Mouse (Mus musculus): ENCODE measurements around the gene Parg.
"Not testable (repeated sequence)": the region's sequence is repeated elsewhere in the genome, so short reads cannot be mapped to it uniquely, and the experiment has no call there.

Parg gene

GRCm38 (mm10) chr14:32201791-32202451 is at the start of gene Parg, which contains the start of gene Timm23:
Gene Parg, plus strand, starts transcription at chr14:32201949.
Gene Timm23, minus strand, starts transcription at chr14:32201898.
- DNase-seq = peak; percentile 95

GRCm38 (mm10) chr14:32152243-32152965 is 49.3 kb upstream of the Parg start:
- DNase-seq = no peak

GRCm38 (mm10) chr14:32153156-32153555 is 48.6 kb upstream of the Parg start:
- DNase-seq = no peak

- no peak for DNase-seq
Measured at GRCm38 (mm10) chr14:32154758-32155157, 47.0 kb upstream of the Parg start.

- DNase-seq = no peak
Measured at GRCm38 (mm10) chr14:32159150-32159670, 42.5 kb upstream of the Parg start.

GRCm38 (mm10) chr14:32159690-32160246 is 42.0 kb upstream of the Parg start, which contains the start of gene Ncoa4:
Gene Ncoa4, plus strand, starts transcription at chr14:32159865.
- peak; percentile 99 for DNase-seq

- DNase-seq = no peak
Measured at GRCm38 (mm10) chr14:32160563-32160962, 41.2 kb upstream of the Parg start.

- DNase-seq = no peak
Measured at GRCm38 (mm10) chr14:32161090-32161885, 40.5 kb upstream of the Parg start.

GRCm38 (mm10) chr14:32162231-32162630 is 39.5 kb upstream of the Parg start:
- no peak for DNase-seq

GRCm38 (mm10) chr14:32163203-32163888 is 38.4 kb upstream of the Parg start:
- no peak for DNase-seq

GRCm38 (mm10) chr14:32164173-32165051 is 37.3 kb upstream of the Parg start:
- no peak for DNase-seq

GRCm38 (mm10) chr14:32165278-32166061 is 36.3 kb upstream of the Parg start:
- DNase-seq = peak; percentile 68

GRCm38 (mm10) chr14:32166062-32166441 is 35.7 kb upstream of the Parg start:
- DNase-seq = no peak

- DNase-seq = no peak
Measured at GRCm38 (mm10) chr14:32166840-32167239, 34.9 kb upstream of the Parg start.

GRCm38 (mm10) chr14:32167326-32167725 is 34.4 kb upstream of the Parg start:
- DNase-seq = no peak

- no peak for DNase-seq
Measured at GRCm38 (mm10) chr14:32168653-32169231, 33.0 kb upstream of the Parg start.

- DNase-seq = no peak
Measured at GRCm38 (mm10) chr14:32170137-32170536, 31.6 kb upstream of the Parg start.

- DNase-seq = no peak
Measured at GRCm38 (mm10) chr14:32175310-32175709, 26.4 kb upstream of the Parg start.

GRCm38 (mm10) chr14:32176590-32176989 is 25.2 kb upstream of the Parg start:
- not testable (repeated sequence) for DNase-seq
